Mouse (Mus musculus) stomach, embryonic 14.5 days (tissue): ENCODE data around the gene Dennd1c. TPM values are rescaled to one million over a fixed set of nuclear protein-coding genes. Genes with fewer than 3 reads are reported as not detected.

ENCODE experiments used
- ATAC-seq: fragments of 200-750 bp; cut with Nextera tagmentation; 2 replicates; pipeline ENCODE4 v1.8.0; 2017; ENCODE audit warnings: low read depth, moderate TSS enrichment; ENCODE audit not compliant: insufficient number of reproducible peaks, insufficient read depth, low FRiP score
- H3K27ac ChIP-seq: fragments of 300-500 bp; sonication (generic); 2 replicates; pipeline ENCODE4 v1.5.1; 2014; ENCODE audit warnings: mild to moderate bottlenecking, low read length, moderate library complexity, mixed read lengths
- H3K27me3 ChIP-seq: fragments of 300-500 bp; sonication (generic); 2 replicates; pipeline ENCODE4 v1.6.1; 2014; ENCODE audit warnings: low read length, control low read depth, mixed read lengths; ENCODE audit not compliant: control insufficient read depth, insufficient read depth
- H3K36me3 ChIP-seq: fragments of 300-500 bp; sonication (generic); 2 replicates; pipeline ENCODE4 v1.6.1; 2014; ENCODE audit warnings: mild to moderate bottlenecking, control low read depth, low read length, moderate library complexity, mixed read lengths; ENCODE audit not compliant: control insufficient read depth, insufficient read depth
- H3K4me1 ChIP-seq: fragments of 300-500 bp; sonication (generic); 2 replicates; pipeline ENCODE4 v1.6.1; 2014; ENCODE audit warnings: low read length, control low read depth, mixed read lengths; ENCODE audit not compliant: control insufficient read depth, insufficient read depth
- H3K4me2 ChIP-seq: fragments of 300-500 bp; sonication (generic); replicated peaks from 2 replicates; pipeline ENCODE4 v1.6.1; 2014; ENCODE audit warnings: low read depth, low read length, control low read depth
- H3K4me3 ChIP-seq: fragments of 300-500 bp; sonication (generic); 2 replicates; pipeline ENCODE4 v1.5.1; 2014; ENCODE audit warnings: low read depth, low read length, control low read depth
- H3K9ac ChIP-seq: fragments of 300-500 bp; sonication (generic); replicated peaks from 2 replicates; pipeline ENCODE4 v1.6.1; 2014; ENCODE audit warnings: low read depth, mild to moderate bottlenecking, control low read depth, low read length, moderate library complexity, mixed read lengths
- H3K9me3 ChIP-seq: fragments of 300-500 bp; sonication (generic); 2 replicates; pipeline ENCODE4 v1.6.1; 2016; ENCODE audit warnings: low read depth, low read length, control low read depth; ENCODE audit not compliant: control insufficient read depth
- WGBS: fragments of 180-500 bp; shearing (Covaris S2); extraction: QIAGEN DNeasy Blood & Tissue Kit; methylation state at CpG from one replicate; pipeline ENCODE4 v1.1.7; 2014; 5-methylcytosine and 5-hydroxymethylcytosine counted together
- polyA plus RNA-seq: library from polyadenylated mRNA; unstranded; fragments of >200 nt; fragmentation: Nextera tagmentation; extraction: Ambion mirVana; gene quantifications from 2 replicates; pipeline ENCODE4 v1.2.1, GENCODE M21; 2014

Gene Dennd1c
- polyA plus RNA-seq, 1 experiment from 2014 or later, result 5.3 TPM

- Histone ChIP-seq H3K27ac (no peak overlapping the region), H3K4me3 (no peak overlapping the region), H3K4me2 (no peak overlapping the region), H3K9me3 (no peaks in the 10 kb centered on the region), H3K9ac (no peak overlapping the region), H3K36me3 (no peaks in the 10 kb centered on the region), H3K27me3 (no peaks in the 10 kb centered on the region), H3K4me1 (peaks cover 14% of the 10 kb centered on the region)
- 84% methylated on average over 2 of the region's 2 CpGs for WGBS
- no peak for ATAC-seq
Observed at GRCm38 (mm10) chr17:57102276-57102675, 24.0 kb upstream of the Dennd1c start.

GRCm38 (mm10) chr17:57099629-57100325, 21.5 kb upstream of the Dennd1c start:
- no peaks in the 10 kb centered on the region for H3K27me3 ChIP-seq

GRCm38 (mm10) chr17:57098321-57098720, 20.0 kb upstream of the Dennd1c start:
- no peaks in the 10 kb centered on the region for H3K36me3 ChIP-seq
- H3K9me3 ChIP-seq, result no peaks in the 10 kb centered on the region
- WGBS, result 86% methylated on average over 5 of the region's 5 CpGs
- no peak overlapping the region for H3K4me3 ChIP-seq
- no peaks in the 10 kb centered on the region for H3K4me1 ChIP-seq
- H3K27me3 ChIP-seq, result no peaks in the 10 kb centered on the region
- H3K4me2 ChIP-seq, result no peak overlapping the region
- H3K9ac ChIP-seq, result no peak overlapping the region
- no peak overlapping the region for H3K27ac ChIP-seq
- no peak for ATAC-seq

More at GRCm38 (mm10) chr17:57099629-57100325, 21.5 kb upstream of the Dennd1c start:
- Histone ChIP-seq H3K27ac (no peak overlapping the region), H3K4me1 (peaks cover 5% of the 10 kb centered on the region; the same call in 1 of the 2 replicates), H3K4me3 (no peak overlapping the region), H3K36me3 (no peaks in the 10 kb centered on the region), H3K9ac (no peak overlapping the region), H3K9me3 (no peaks in the 10 kb centered on the region), H3K4me2 (no peak overlapping the region)
- ATAC-seq, result no peak
- WGBS, result 10% methylated on average over 10 of the region's 10 CpGs

GRCm38 (mm10) chr17:57096623-57096920, 18.3 kb upstream of the Dennd1c start:
- Histone ChIP-seq H3K27ac (no peak overlapping the region), H3K9ac (no peak overlapping the region), H3K27me3 (no peaks in the 10 kb centered on the region), H3K4me2 (peak overlapping the region; percentile 42), H3K4me3 (peak overlapping the region; percentile 15; the same call in 1 of the 2 replicates), H3K36me3 (no peaks in the 10 kb centered on the region), H3K4me1 (no peaks in the 10 kb centered on the region), H3K9me3 (no peaks in the 10 kb centered on the region)
- peak; percentile 71; the same call in 1 of the 2 replicates for ATAC-seq
- 1% methylated on average over 11 of the region's 11 CpGs for WGBS

- ATAC-seq, result peak; percentile 84
- Histone ChIP-seq H3K4me2 (peak overlapping the region; percentile 42), H3K27ac (no peak overlapping the region), H3K36me3 (no peaks in the 10 kb centered on the region), H3K4me3 (peak overlapping the region; percentile 15), H3K4me1 (no peaks in the 10 kb centered on the region), H3K9me3 (no peaks in the 10 kb centered on the region), H3K9ac (no peak overlapping the region), H3K27me3 (no peaks in the 10 kb centered on the region)
- 1% methylated on average over 18 of the region's 19 CpGs for WGBS
Observed at GRCm38 (mm10) chr17:57095855-57096622, 17.7 kb upstream of the Dennd1c start.

- H3K4me1 ChIP-seq, result no peaks in the 10 kb centered on the region
- no peaks in the 10 kb centered on the region for H3K36me3 ChIP-seq
- no peak overlapping the region for H3K4me2 ChIP-seq
- H3K9me3 ChIP-seq, result no peaks in the 10 kb centered on the region
- no peak overlapping the region for H3K4me3 ChIP-seq
- no peaks in the 10 kb centered on the region for H3K27me3 ChIP-seq
- WGBS, result 97% methylated on average over 3 of the region's 3 CpGs
- no peak for ATAC-seq
- no peak overlapping the region for H3K27ac ChIP-seq
- no peak overlapping the region for H3K9ac ChIP-seq
Observed at GRCm38 (mm10) chr17:57094222-57094621, 15.9 kb upstream of the Dennd1c start.

GRCm38 (mm10) chr17:57087049-57087832, 8.9 kb upstream of the Dennd1c start, which contains the start of gene Tubb4a:
Gene Tubb4a, minus strand, starts transcription at chr17:57087782.
- no peak within 1 kb of the TSS for H3K9ac ChIP-seq

GRCm38 (mm10) chr17:57085970-57086757, 7.8 kb upstream of the Dennd1c start:
- ATAC-seq, result no peak
- 83% methylated on average over 11 of the region's 11 CpGs for WGBS
- Histone ChIP-seq H3K27me3 (no peaks in the 10 kb centered on the region), H3K4me1 (no peaks in the 10 kb centered on the region), H3K9me3 (no peaks in the 10 kb centered on the region), H3K27ac (no peak overlapping the region), H3K4me3 (no peak overlapping the region), H3K36me3 (no peaks in the 10 kb centered on the region), H3K4me2 (no peak overlapping the region), H3K9ac (no peak overlapping the region)

More at GRCm38 (mm10) chr17:57087049-57087832, 8.9 kb upstream of the Dennd1c start, which contains the start of gene Tubb4a:
- Histone ChIP-seq H3K9me3 (no peaks in the 10 kb centered on the region), H3K4me2 (peak within 1 kb of the TSS; percentile 55), H3K27me3 (no peaks in the 10 kb centered on the region), H3K27ac (no peak within 1 kb of the TSS), H3K4me3 (peak within 1 kb of the TSS; percentile 33), H3K4me1 (no peaks in the 10 kb centered on the region), H3K36me3 (no peaks in the 10 kb centered on the region)
- peak; percentile 66 for ATAC-seq
- WGBS, result 1% methylated on average over 31 of the region's 31 CpGs
